Mouse (Mus musculus) spleen, adult 2 months (tissue): ENCODE measurements around the gene Ubash3b.

Source experiments
- CTCF ChIP-seq: fragments of 200-500 bp; IDR thresholded peaks from 2 replicates; pipeline ENCODE4 v1.5.1; 2011; ENCODE audit warnings: mild to moderate bottlenecking, inconsistent platforms; ENCODE audit not compliant: insufficient read depth, insufficient read length, insufficient replicate concordance; ENCODE audit errors: extremely low read depth
- POLR2A ChIP-seq: fragments of 200-500 bp; IDR thresholded peaks from 2 replicates; pipeline ENCODE4 v1.6.1; 2011; ENCODE audit warnings: low read depth, low read length, inconsistent platforms

DNA sequence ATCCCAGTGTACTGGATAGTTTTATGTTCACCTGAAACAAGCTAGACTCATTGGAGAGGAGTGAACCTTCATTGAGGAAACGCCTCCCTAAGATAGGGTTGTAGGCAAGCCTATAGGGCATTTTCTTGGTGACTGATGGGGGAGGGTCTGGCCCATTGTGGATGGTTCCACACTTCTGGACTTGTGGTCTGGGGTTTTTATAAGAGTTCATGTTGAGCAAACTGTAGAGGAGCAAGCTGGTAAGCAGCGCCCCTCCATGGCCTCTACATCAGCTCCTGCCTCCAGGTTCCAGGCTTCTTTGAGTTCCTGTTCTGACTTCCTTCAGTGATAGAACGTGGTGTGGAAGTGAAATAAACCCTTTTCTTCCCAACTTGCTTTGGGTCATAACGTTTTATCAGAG lies 866 bp upstream of the Ubash3b start:
- TF ChIP-seq CTCF (no peak), POLR2A (no peak)
